Mouse (Mus musculus) spleen, postnatal 10 days (tissue): Measurements from ENCODE around the gene Gpr150.

ENCODE experiments used
- DNase-seq, 2 experiments: peaks; one replicate each; pipeline ENCODE4 v3.0.0; 2021 to 2022; ENCODE audit warnings: low spot score in 2 of 2

The Gpr150 gene

DNA sequence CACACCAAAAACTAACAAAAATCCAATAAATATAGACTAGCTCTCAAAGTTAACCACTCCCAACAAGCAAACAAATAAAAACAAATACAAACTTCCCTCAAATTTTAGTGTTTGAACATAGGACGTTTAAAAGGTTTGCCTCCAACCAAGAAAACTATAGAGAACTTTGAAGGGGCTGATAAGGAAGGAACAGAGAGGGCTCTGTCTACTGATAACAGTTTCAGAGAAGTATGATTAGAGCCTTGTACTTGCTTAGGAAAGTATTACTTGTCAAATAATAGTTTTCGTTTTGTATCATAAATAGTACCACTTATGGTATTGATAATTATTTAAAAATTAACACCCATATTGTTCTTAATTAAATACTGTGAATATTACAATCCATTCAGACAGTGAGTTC is 42.3 kb downstream of the Gpr150 start:
- no peak for DNase-seq
